Mouse (Mus musculus) G1E (cell line): Measurements from ENCODE around the gene Icmt.

Source experiments
- CTCF ChIP-seq: IDR thresholded peaks from 2 replicates; pipeline ENCODE4 v1.5.1; 2012; ENCODE audit warnings: low read depth, low read length, inconsistent platforms, mixed read lengths
- GATA1 ChIP-seq: IDR thresholded peaks from 2 replicates; pipeline ENCODE4 v1.6.1; 2012; ENCODE audit warnings: borderline replicate concordance, low read length, inconsistent platforms, mixed read lengths
- GATA2 ChIP-seq: IDR thresholded peaks from 2 replicates; pipeline ENCODE4 v1.6.1; 2012; ENCODE audit warnings: low read depth, low read length, inconsistent platforms, borderline replicate concordance
- POLR2AphosphoS5 ChIP-seq: IDR thresholded peaks from 2 replicates; pipeline ENCODE4 v1.6.1; 2012; ENCODE audit warnings: low read depth, low read length, inconsistent platforms; ENCODE audit not compliant: insufficient replicate concordance
- TAL1 ChIP-seq: conservative IDR thresholded peaks from 2 replicates; pipeline ENCODE4 v1.6.1; 2012; ENCODE audit warnings: low read depth, low read length, inconsistent platforms, mixed read lengths

- TF ChIP-seq CTCF = no peak
- no peak for TF ChIP-seq GATA1
- no peak for TF ChIP-seq TAL1
- TF ChIP-seq GATA2 = no peak
- no peak for TF ChIP-seq POLR2AphosphoS5
Measured at GRCm38 (mm10) chr4:152265791-152266190, 31.2 kb upstream of the Icmt start.
